In the genomic region with DNA sequence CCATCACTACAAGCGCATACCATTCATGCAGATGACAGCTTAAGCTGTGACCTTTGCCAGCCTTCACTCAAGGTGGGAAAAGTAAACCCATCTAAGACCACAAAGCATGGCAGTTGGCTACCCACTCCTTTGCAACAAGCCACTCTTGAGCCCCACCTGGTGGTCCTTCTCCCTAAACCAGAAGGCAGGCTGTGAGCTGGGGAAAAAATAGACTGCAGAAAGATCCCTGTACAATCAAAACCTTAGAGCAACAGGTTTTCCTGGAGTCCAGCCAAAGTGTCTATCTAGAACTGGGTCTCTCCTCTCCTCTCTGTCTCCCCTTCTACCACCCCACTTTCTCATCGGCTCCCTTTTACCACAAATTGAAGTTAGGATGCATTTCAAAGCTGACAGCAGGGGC, we compare ENCODE assay signal across 10 mouse cellular contexts.
DNase-seq lines count a peak whose midpoint lies in the region; ATAC-seq and TF ChIP-seq lines count a peak whose summit lies in the region.
"Had no signal": no experiment of that assay in that cellular context is flagged by ENCODE, and none has a peak within 500 bp of the region (broad histone marks: within the 10 kb centered on the region; RNA-seq: fewer than 3 reads in every experiment).

No protein-coding gene starts in this region.

- 19% methylated on average over 2 of the region's 2 CpGs for WGBS in hindbrain, embryonic 10.5 days
- 27% methylated on average over 2 of the region's 2 CpGs for WGBS in hindbrain, embryonic 16.5 days

- peak; percentile 50 for TF ChIP-seq CTCF in left cerebral cortex, adult 2 months (IDR thresholded peaks at IDR 0.05)

- H3K27me3 ChIP-seq in hindbrain, embryonic 10.5 days (ENCODE audit: insufficient read depth, poor library complexity, severe bottlenecking): no peaks in the 10 kb centered on the region
- no peaks in the 10 kb centered on the region for H3K27me3 ChIP-seq in hindbrain, embryonic 16.5 days (replicated peaks; ENCODE audit: control insufficient read depth, insufficient read depth, low read length)

- intact Hi-C loops in left cerebral cortex, adult 2 months (cut with DNase I): loop anchor here (5.0 kb wide), 2 partner anchors 41 to 121 kb away; no protein-coding TSS in a partner anchor

- H3K4me2 ChIP-seq in hindbrain, embryonic 16.5 days (ENCODE audit: low read length): no peak overlapping the region

- H3K36me3 ChIP-seq in hindbrain, embryonic 10.5 days: no peaks in the 10 kb centered on the region
- H3K36me3 ChIP-seq in hindbrain, embryonic 16.5 days (ENCODE audit: control insufficient read depth, insufficient read depth, low read length): no peaks in the 10 kb centered on the region

- no peak for ATAC-seq in hindbrain, embryonic 16.5 days
- no peak for ATAC-seq in monocyte, adult 5-6 weeks (replicated peaks; ENCODE audit: insufficient number of reproducible peaks, low FRiP score, low TSS enrichment, poor library complexity, severe bottlenecking)

- peaks cover 20% of the 10 kb centered on the region for H3K4me1 ChIP-seq in hindbrain, embryonic 10.5 days (replicated peaks)
- H3K4me1 ChIP-seq in hindbrain, embryonic 16.5 days (ENCODE audit: control insufficient read depth, insufficient read depth, low read depth, low read length): peaks cover 7% of the 10 kb centered on the region

- no peaks in the 10 kb centered on the region for H3K9me3 ChIP-seq in hindbrain, embryonic 10.5 days
- no peaks in the 10 kb centered on the region for H3K9me3 ChIP-seq in hindbrain, embryonic 16.5 days (ENCODE audit: control insufficient read depth, low read length)

- H3K9ac ChIP-seq in hindbrain, embryonic 16.5 days (ENCODE audit: low read depth, low read length): no peak overlapping the region

- DNase-seq in hindbrain, embryonic 10.5 days (ENCODE audit: low spot score): peak; percentile 44
- DNase-seq in R1 (ENCODE audit: low read depth, low spot score): peak; percentile 39
- DNase-seq in embryo, embryonic 10.5 days (ENCODE audit: low spot score): peak; percentile 69
- DNase-seq in left cerebral cortex, adult 2 months (ENCODE audit: extremely low spot score in 1 of 2, low spot score in 2 of 2): peak; percentile 41 to 55
- DNase-seq in T-cell, adult 2 months (ENCODE audit: low spot score): no peak
- DNase-seq in lung, postnatal 4 days: no peak

- no peak overlapping the region for H3K4me3 ChIP-seq in hindbrain, embryonic 10.5 days
- H3K4me3 ChIP-seq in hindbrain, embryonic 16.5 days (ENCODE audit: low read length): no peak overlapping the region
- H3K4me3 ChIP-seq in left cerebral cortex, adult 2 months: no peak overlapping the region
- H3K4me3 ChIP-seq: erythroblast, embryonic 14.5 days; myocyte had no signal

- no peak overlapping the region for H3K27ac ChIP-seq in hindbrain, embryonic 10.5 days
- no peak overlapping the region for H3K27ac ChIP-seq in hindbrain, embryonic 16.5 days (ENCODE audit: low read depth, low read length)
- peak overlapping the region; percentile 83 for H3K27ac ChIP-seq in left cerebral cortex, adult 2 months

Comparison
In these comparisons a context has a peak if more than half of its experiments do, and no peak if none do; other contexts are left out.
1. DNase-seq: peak in hindbrain, embryonic 10.5 days (single experiment), R1 (single experiment), embryo, embryonic 10.5 days (single experiment) and left cerebral cortex, adult 2 months (2 of 2); none in T-cell, adult 2 months (single experiment) and lung, postnatal 4 days (0 of 2).